Mouse (Mus musculus) gastrocnemius, adult 2 months (tissue): ENCODE results near the gene Rad17. TPM values are rescaled to one million over a fixed set of nuclear protein-coding genes. Genes with fewer than 3 reads are reported as not detected.

Experiments
- DNase-seq: peaks from one replicate; pipeline ENCODE4 v3.0.0; 2022
- H3K27ac ChIP-seq: fragments of 200-600 bp; 2 replicates; pipeline ENCODE4 v1.8.1; 2022; ENCODE audit warnings: mild to moderate bottlenecking
- H3K4me3 ChIP-seq: fragments of 200-600 bp; 2 replicates; pipeline ENCODE4 v1.8.1; 2022; ENCODE audit warnings: mild to moderate bottlenecking, moderate library complexity
- CTCF ChIP-seq: fragments of 200-600 bp; IDR thresholded peaks from 2 replicates; pipeline ENCODE4 v1.8.1; 2022; ENCODE audit warnings: antibody characterized with exemption, mild to moderate bottlenecking, moderate library complexity
- intact Hi-C: fragments of 180-260 bp; cut with DNase I; formaldehyde crosslinking; loops from one replicate; pipeline ENCODE4 v1.15.1; 2025
- long read RNA-seq, 2 experiments: library from polyadenylated mRNA; stranded (forward); transcript quantifications; one replicate each; pipeline ENCODE4 v2.0.0; 2021
- total RNA-seq, 2 experiments: library from RNA; stranded (reverse); gene quantifications; 2 replicates each; pipeline ENCODE4 v1.2.3; 2021

Gene Rad17
- 10 to 100 TPM; 11.4 to 13.7 TPM for total RNA-seq
- long read RNA-seq, experiment 1, transcript Rad17-202 (17 exons, 2,392 nt), result major isoform, 12 of 14 reads
- long read RNA-seq, experiment 1, partial matches to known transcripts, result 1 of 14 reads
- long read RNA-seq, experiment 1, other reads (novel, unspliced or antisense), result 0 of 14 reads
- long read RNA-seq, experiment 2, transcript Rad17-202 (17 exons, 2,392 nt), result major isoform, 10 of 15 reads
- long read RNA-seq, experiment 2, partial matches to known transcripts, result 0 of 15 reads
- long read RNA-seq, experiment 2, other reads (novel, unspliced or antisense), result 3 of 15 reads

DNA sequence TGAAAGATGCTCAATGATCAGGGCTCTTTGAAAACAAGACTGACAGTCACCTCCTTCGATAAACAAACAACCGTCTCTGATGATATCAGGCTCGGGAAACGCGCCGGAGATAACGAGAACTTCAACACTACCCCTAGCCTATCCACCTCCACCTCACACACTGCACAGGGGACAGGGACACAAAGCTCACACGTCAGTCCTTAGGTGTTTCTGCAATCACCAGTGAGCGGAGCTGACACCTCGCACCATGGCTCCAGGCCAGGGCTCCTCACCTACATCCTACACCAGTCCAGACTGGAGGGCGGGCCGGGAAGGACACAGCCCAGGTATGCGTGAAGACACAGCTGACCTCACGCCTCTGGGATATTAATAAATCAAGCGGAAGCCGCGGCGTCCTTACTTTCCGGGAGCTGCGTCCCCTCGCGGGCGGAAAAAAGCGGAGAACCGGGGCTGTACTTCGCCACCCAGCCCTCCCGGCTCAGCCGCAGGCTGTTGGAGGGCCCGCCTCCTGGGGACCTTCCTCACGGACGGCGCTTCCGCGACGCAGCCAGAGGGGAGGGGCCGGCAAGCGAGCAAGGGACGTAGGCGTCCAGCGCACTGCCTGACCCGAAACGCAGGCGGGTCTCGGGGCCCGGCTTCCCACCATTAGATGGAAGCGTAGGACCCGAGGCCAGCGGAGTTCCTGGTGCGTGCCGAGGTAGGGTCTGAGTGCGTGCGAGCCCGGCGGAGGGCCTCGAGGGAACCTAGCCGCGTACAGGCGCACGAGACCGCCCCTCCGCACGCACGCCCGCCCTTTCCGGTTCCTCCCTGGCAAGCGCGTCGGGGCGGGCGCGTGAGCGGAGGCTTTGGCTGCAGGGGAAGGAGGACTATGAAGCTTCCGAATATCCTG lies at the start of gene Rad17, which contains the start of gene Ak6:
Rad17 (minus strand) TSS at position 502 of the 889 bp plus-strand sequence.
Ak6 (plus strand) TSS at position 430 of the 889 bp plus-strand sequence.
- peak within 1 kb of the TSS; percentile 100 for H3K27ac ChIP-seq
- intact Hi-C loops, result loop anchor here (10.0 kb wide), 1 partner anchor 546 kb away; the partner anchor contains the start of genes Bdp1 and Serf1
- DNase-seq, result peak; percentile 97
- H3K4me3 ChIP-seq, result peak within 1 kb of the TSS; percentile 98
- peak; percentile 26; the same call in 1 of the 2 replicates for TF ChIP-seq CTCF

DNA sequence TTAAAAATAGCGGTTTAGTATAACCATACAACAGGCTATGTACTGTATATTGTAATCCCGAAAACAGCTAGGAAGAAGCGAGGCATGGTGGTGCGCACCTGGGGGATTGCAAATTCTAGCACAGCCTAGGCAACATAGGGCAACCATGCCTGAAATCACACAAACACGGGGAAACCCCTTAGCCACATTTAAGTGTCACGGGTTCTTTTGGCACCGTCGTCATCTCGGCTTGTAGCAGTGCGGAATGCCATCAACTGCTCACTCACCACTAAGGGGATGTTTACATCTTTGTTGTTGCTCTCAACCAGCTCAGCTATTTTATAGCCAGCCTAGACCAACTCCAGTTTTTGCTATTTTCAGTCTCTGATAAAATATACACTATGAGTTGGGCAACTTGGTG lies 48.0 kb upstream of the Rad17 start:
- TF ChIP-seq CTCF, result no peak
- Histone ChIP-seq H3K27ac (peak overlapping the region; percentile 85), H3K4me3 (no peak overlapping the region)
- intact Hi-C loops, result no loop called here
- DNase-seq, result no peak

- peak overlapping the region; percentile 85 for H3K27ac ChIP-seq
- intact Hi-C loops, result no loop called here
- TF ChIP-seq CTCF, result no peak
- H3K4me3 ChIP-seq, result no peak overlapping the region
- DNase-seq, result peak; percentile 51
These were observed 46.7 kb upstream of the Rad17 start for GRCm38 (mm10) chr13:100697541-100697940.

GRCm38 (mm10) chr13:100687513-100687912 lies 36.7 kb upstream of the Rad17 start:
- H3K4me3 ChIP-seq, result no peak overlapping the region
- no peak for DNase-seq
- intact Hi-C loops, result loop anchor here (10.0 kb wide), 1 partner anchor 147 kb away; the partner anchor contains the start of gene Slc30a5
- no peak overlapping the region for H3K27ac ChIP-seq
- no peak for TF ChIP-seq CTCF

- peak; percentile 63 for TF ChIP-seq CTCF
- H3K4me3 ChIP-seq, result no peak overlapping the region
- no peak for DNase-seq
- intact Hi-C loops, result loop anchor here (5.0 to 10.0 kb wide), 2 partner anchors 150 to 1013 kb away; partner anchors contain the start of gene Slc30a5
- H3K27ac ChIP-seq, result no peak overlapping the region
These were observed 33.5 kb upstream of the Rad17 start for GRCm38 (mm10) chr13:100684355-100684754.

- DNase-seq, result no peak
- no peak for TF ChIP-seq CTCF
- intact Hi-C loops, result loop anchor here (5.0 to 10.0 kb wide), 2 partner anchors 152 to 1014 kb away; partner anchors contain the start of gene Slc30a5
- Histone ChIP-seq H3K4me3 (no peak overlapping the region), H3K27ac (no peak overlapping the region)
These were observed 32.0 kb upstream of the Rad17 start for GRCm38 (mm10) chr13:100682837-100683236.

DNA sequence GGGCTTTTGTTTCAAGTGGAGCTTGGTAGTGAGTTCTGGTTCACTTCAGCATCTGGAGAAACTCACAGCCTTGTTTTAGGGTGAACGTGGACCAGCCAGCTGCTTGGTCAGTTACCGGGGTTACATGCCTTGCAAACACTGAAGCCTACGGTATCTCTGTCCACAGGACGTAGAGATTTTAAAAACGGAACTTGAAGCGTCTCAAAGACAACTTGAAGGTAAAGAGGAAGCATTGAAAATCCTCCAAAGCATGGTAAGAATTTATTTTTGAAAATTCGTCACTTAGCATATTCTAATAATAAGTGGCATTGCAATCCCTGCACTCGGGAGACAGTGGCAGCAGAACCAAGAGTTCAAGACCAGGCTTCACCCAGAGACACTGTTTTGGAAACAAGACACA lies 30.8 kb upstream of the Rad17 start:
- TF ChIP-seq CTCF, result no peak

DNA sequence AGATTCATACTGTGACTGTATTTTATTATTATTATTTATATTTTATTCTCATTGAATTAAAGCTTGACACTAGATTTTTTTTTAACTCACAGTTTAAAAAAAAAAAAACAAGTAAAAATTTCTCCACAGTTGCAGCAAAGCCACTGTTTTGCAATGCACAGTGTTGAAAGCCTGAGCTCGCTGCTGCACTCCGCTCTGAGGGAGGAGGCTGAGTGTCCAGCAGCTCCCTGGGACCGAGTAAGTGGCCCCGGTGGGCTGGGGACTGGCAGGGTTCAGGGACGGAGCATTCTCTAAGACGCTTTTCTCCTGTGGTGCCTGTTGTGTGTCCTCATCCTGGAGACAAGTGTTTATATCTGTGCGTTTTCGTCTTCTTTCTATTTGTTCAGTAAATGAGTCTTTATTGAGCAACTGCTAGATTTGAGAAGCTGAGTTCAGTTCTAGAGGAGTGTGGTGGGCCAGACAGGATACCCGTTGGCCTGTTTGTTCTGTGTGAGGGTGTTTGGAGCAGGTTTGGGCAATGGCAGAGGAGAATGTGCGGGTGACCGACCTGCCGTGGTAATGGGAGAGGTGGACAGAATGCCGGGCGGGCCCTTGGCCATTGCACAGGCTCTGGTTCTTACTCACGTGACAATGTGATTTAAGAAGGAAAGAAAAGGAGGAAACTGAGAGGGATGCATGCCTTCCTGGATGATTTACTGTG lies 25.2 kb upstream of the Rad17 start:
- no peak overlapping the region for H3K27ac ChIP-seq
- H3K4me3 ChIP-seq, result no peak overlapping the region
- intact Hi-C loops, result no loop called here
- peak; percentile 20 for DNase-seq
- TF ChIP-seq CTCF, result no peak

More for the DNA sequence above, 30.8 kb upstream of the Rad17 start:
- H3K27ac ChIP-seq, result no peak overlapping the region
- H3K4me3 ChIP-seq, result no peak overlapping the region
- DNase-seq, result no peak
- intact Hi-C loops, result loop anchor here (5.0 to 10.0 kb wide), 2 partner anchors 153 to 1016 kb away; partner anchors contain the start of gene Slc30a5

DNA sequence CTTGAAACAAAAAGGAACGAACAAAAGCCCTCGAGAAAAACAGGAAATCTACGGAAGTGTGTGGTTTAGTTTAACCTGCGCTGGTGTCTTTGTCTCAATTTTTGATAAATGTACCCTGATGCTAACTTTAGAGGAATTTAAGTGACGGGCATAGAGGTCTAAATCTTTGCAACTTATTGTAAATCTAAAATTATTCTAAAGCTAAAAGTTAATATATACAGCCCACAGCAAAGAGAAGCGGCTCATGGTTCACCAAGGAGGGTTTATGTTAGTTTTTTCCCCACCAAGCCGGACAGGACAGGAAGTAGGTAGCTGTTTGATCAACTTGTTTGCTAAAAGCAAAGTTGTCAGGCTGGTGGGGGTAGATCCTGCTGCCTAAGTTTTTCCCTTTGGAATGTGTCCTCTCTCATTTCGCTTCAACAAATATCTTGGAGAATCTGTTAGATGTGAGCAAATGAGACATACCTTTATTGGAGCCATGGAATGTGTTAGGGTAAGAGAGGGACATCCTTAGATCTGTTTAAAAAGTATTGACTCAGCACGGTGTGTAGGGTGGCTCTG lies 19.4 kb upstream of the Rad17 start:
- H3K4me3 ChIP-seq, result peak overlapping the region; percentile 86
- H3K27ac ChIP-seq, result peak overlapping the region; percentile 64; the same call in 1 of the 2 replicates
- intact Hi-C loops, result no loop called here
- no peak for DNase-seq
- TF ChIP-seq CTCF, result no peak

DNA sequence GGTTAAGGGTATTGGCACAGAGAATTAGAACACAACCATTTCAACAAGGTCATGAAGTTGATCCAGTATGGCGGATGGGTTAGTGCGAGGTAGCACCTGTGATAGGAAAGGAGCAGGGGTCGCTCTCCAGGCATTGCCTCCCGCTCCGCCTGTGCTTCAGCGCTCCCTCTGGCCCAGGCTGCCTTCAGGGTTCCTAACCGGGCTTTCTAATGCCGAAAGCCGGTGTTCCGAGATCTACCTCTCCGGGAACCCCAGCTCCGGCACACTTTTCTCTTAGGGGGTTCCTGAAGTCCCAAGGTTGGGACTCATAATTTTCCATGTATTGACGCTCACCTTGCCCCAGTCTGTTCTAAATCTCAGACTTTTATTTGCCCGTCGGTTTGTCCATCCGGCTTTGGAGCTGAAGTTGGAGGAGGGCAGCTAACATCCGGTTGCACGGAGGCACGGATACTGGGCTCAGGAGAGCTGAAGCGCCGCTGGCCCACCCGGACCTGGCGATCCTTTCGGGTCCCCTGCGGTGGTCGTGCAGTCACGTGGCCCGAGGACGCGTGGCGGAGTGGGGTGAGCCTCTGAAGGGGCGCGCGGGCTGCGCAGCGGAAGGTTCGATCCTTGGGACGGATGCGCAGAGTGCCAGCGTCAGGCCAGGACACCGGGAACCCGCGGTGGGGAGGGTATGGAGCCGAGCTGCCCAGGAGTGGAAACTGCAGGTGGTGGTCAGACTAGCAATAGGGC lies 18.6 kb upstream of the Rad17 start, which contains the start of gene Ccdc125:
Ccdc125 (plus strand) TSS at position 427 of the 732 bp plus-strand sequence.
- DNase-seq, result peak; percentile 29
- TF ChIP-seq CTCF, result no peak
- intact Hi-C loops, result no loop called here
- H3K27ac ChIP-seq, result peak within 1 kb of the TSS; percentile 64
- peak within 1 kb of the TSS; percentile 86 for H3K4me3 ChIP-seq

DNA sequence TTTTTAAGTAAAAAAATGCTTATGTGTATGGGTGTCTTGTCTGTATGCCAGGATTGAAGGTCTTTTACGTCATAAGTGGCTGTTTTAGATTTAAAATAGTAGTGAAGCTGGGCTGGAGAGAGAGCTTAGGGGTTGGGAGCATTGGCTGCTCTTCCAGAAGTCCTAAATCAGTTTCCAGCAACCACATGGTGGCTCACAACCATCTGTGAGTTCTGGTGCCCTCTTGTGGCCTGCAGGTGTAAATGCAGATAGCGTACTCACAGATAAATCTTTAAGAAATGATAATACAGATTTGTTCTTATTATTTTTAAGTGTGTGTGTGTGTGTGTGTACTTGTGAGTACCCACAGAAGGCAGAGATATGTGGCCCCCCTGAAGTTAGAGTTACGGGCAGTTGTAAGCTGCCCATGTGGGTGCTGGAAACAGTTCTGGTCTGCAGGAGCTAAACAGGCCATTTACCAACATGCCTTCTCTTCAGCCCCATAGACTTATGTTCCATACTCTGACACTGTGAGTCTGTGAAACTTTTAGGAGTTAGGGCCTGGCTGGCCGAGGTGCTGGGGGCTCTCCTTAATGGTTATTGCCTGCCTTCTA lies 9.1 kb upstream of the Rad17 start:
- intact Hi-C loops, result loop anchor here (5.0 to 10.0 kb wide), 2 partner anchors 72 to 555 kb away; partner anchors contain the start of genes Bdp1, Cdk7 and Serf1
- Histone ChIP-seq H3K4me3 (no peak overlapping the region), H3K27ac (peak overlapping the region; percentile 3; the same call in 1 of the 2 replicates)
- TF ChIP-seq CTCF, result peak; percentile 88
- DNase-seq, result peak; percentile 55
